Comparison of ENCODE assay signal across 8 mouse cellular contexts in genomic region chr8:70353194-70353817, GRCm38 (mm10). TPM values are rescaled to one million over a fixed set of nuclear protein-coding genes. Genes with fewer than 3 reads are reported as not detected.
DNase-seq lines count a peak whose midpoint lies in the region; ATAC-seq and TF ChIP-seq lines count a peak whose summit lies in the region.

Gene Upf1 (minus strand): TSS chr8:70353278.

- no peak for TF ChIP-seq CTCF in bone marrow, adult 2 months (IDR thresholded peaks at IDR 0.05; ENCODE audit: control insufficient read depth, insufficient read depth, low read length)
- no peak for TF ChIP-seq CTCF in midbrain, postnatal 0 days (IDR thresholded peaks at IDR 0.05)

- H3K4me1 ChIP-seq in bone marrow, adult 2 months (ENCODE audit: control insufficient read depth, insufficient read depth, low read length) = peaks cover 3% of the 10 kb centered on the region; the same call in 1 of the 2 replicates
- H3K4me1 ChIP-seq in embryonic facial prominence, embryonic 15.5 days = peaks cover 53% of the 10 kb centered on the region
- H3K4me1 ChIP-seq in limb, embryonic 14.5 days (ENCODE audit: control insufficient read depth, insufficient read depth, low read length) = peaks cover 27% of the 10 kb centered on the region
- peaks cover 16% of the 10 kb centered on the region for H3K4me1 ChIP-seq in midbrain, postnatal 0 days (ENCODE audit: insufficient read depth, low read length)

- H3K9ac ChIP-seq in embryonic facial prominence, embryonic 15.5 days = peak within 1 kb of the TSS; percentile 94
- peak within 1 kb of the TSS; percentile 93 for H3K9ac ChIP-seq in limb, embryonic 14.5 days (ENCODE audit: low read depth, low read length, severe bottlenecking)
- peak within 1 kb of the TSS; percentile 93 for H3K9ac ChIP-seq in midbrain, postnatal 0 days (replicated peaks; ENCODE audit: low read length, poor library complexity, severe bottlenecking)

- peak; percentile 72; the same call in 1 of the 2 replicates for TF ChIP-seq POLR2A in bone marrow, adult 2 months (IDR thresholded peaks at IDR 0.05; ENCODE audit: borderline replicate concordance, control insufficient read depth, low read depth, low read length)
- peak; percentile 82; the same call in 1 of the 2 replicates for TF ChIP-seq POLR2A in limb, embryonic 14.5 days (IDR thresholded peaks at IDR 0.05; ENCODE audit: borderline replicate concordance, extremely low read depth, insufficient read depth, insufficient read length)

- ATAC-seq in embryonic facial prominence, embryonic 15.5 days (ENCODE audit: insufficient number of reproducible peaks, low FRiP score, low TSS enrichment, low read depth) = peak; percentile 91
- peak; percentile 92 for ATAC-seq in limb, embryonic 14.5 days (ENCODE audit: low FRiP score, low read depth)
- peak; percentile 91 for ATAC-seq in midbrain, postnatal 0 days (ENCODE audit: low FRiP score)

- peak within 1 kb of the TSS; percentile 98 for H3K4me2 ChIP-seq in embryonic facial prominence, embryonic 15.5 days (replicated peaks)
- H3K4me2 ChIP-seq in limb, embryonic 14.5 days (replicated peaks; ENCODE audit: low read depth, low read length, severe bottlenecking) = peak within 1 kb of the TSS; percentile 95
- peak within 1 kb of the TSS; percentile 98 for H3K4me2 ChIP-seq in midbrain, postnatal 0 days (ENCODE audit: low read depth, low read length, poor library complexity, severe bottlenecking)

- DNase-seq in 416B (ENCODE audit: low read depth) = peak; percentile 98
- DNase-seq in heart, adult 8-10 months (ENCODE audit: low spot score) = peak; percentile 98
- DNase-seq in kidney, adult 9 months = peak; percentile 99
- DNase-seq in limb, embryonic 14.5 days (ENCODE audit: low spot score) = peak; percentile 97
- DNase-seq in midbrain, postnatal 0 days (ENCODE audit: low spot score) = peak; percentile 98
- peak; percentile 99 for DNase-seq in spleen, postnatal 14 days (ENCODE audit: low spot score in 2 of 2)

- peak within 1 kb of the TSS; percentile 77 for H3K4me3 ChIP-seq in bone marrow, adult 2 months (replicated peaks; ENCODE audit: control insufficient read depth, low read depth, low read length)
- peak within 1 kb of the TSS; percentile 99 for H3K4me3 ChIP-seq in embryonic facial prominence, embryonic 15.5 days (replicated peaks)
- peak within 1 kb of the TSS; percentile 99 for H3K4me3 ChIP-seq in limb, embryonic 14.5 days (replicated peaks; ENCODE audit: low read length)
- H3K4me3 ChIP-seq in midbrain, postnatal 0 days (ENCODE audit: low read depth, low read length) = peak within 1 kb of the TSS; percentile 100

- H3K36me3 ChIP-seq in embryonic facial prominence, embryonic 15.5 days = peaks cover 9% of the 10 kb centered on the region; the same call in 1 of the 2 replicates
- peaks cover 25% of the 10 kb centered on the region for H3K36me3 ChIP-seq in limb, embryonic 14.5 days (ENCODE audit: control insufficient read depth, insufficient read depth, low read length)
- peaks cover 9% of the 10 kb centered on the region for H3K36me3 ChIP-seq in midbrain, postnatal 0 days (ENCODE audit: insufficient read depth, low read length)

- no peaks in the 10 kb centered on the region for H3K27me3 ChIP-seq in embryonic facial prominence, embryonic 15.5 days
- no peaks in the 10 kb centered on the region for H3K27me3 ChIP-seq in limb, embryonic 14.5 days (ENCODE audit: control insufficient read depth, insufficient read depth, low read length)
- H3K27me3 ChIP-seq in midbrain, postnatal 0 days (ENCODE audit: insufficient read depth, low read length) = no peaks in the 10 kb centered on the region

- peak within 1 kb of the TSS; percentile 85 for H3K27ac ChIP-seq in bone marrow, adult 2 months (ENCODE audit: control insufficient read depth, insufficient read depth, low read depth, low read length, poor library complexity)
- peak within 1 kb of the TSS; percentile 91 for H3K27ac ChIP-seq in embryonic facial prominence, embryonic 15.5 days (replicated peaks)
- H3K27ac ChIP-seq in limb, embryonic 14.5 days (replicated peaks; ENCODE audit: low read depth, low read length) = peak within 1 kb of the TSS; percentile 83
- H3K27ac ChIP-seq in midbrain, postnatal 0 days (ENCODE audit: low read depth, low read length) = peak within 1 kb of the TSS; percentile 86

- no peaks in the 10 kb centered on the region for H3K9me3 ChIP-seq in embryonic facial prominence, embryonic 15.5 days (replicated peaks)
- no peaks in the 10 kb centered on the region for H3K9me3 ChIP-seq in limb, embryonic 14.5 days (ENCODE audit: control insufficient read depth, low read length)
- H3K9me3 ChIP-seq in midbrain, postnatal 0 days (ENCODE audit: low read length) = no peaks in the 10 kb centered on the region

- WGBS in bone marrow, adult 2 months = 1% methylated on average over 69 of the region's 69 CpGs
- WGBS in embryonic facial prominence, embryonic 15.5 days = under 1% methylated on average over 63 of the region's 69 CpGs
- WGBS in limb, embryonic 14.5 days = under 1% methylated on average over 40 of the region's 69 CpGs
- under 1% methylated on average over 58 of the region's 69 CpGs for whole genome bisulfite sequencing in midbrain, postnatal 0 days

RNA-seq across cellular contexts. Expression of gene Upf1, which starts in this region (rescaled TPM):
- 20.2 and 39.1 TPM in 2 replicates for polyA plus RNA-seq in bone marrow, adult 2 months (2011; ENCODE audit: insufficient read depth, insufficient read length, low replicate concordance, missing spikeins)
- 18.6 and 21.2 TPM in 2 replicates for polyA plus RNA-seq in embryonic facial prominence, embryonic 15.5 days (2015; fragmentation: Nextera tagmentation; extraction: Ambion mirVana)
- total RNA-seq in heart, adult 8-10 months (2022) = 10 to 100 TPM; 46.7 to 48.8 (median 47.5) TPM
- polyA plus RNA-seq in limb, embryonic 14.5 days (2012; rRNA removed) = 39.0 and 47.6 TPM in 2 replicates
- polyA plus RNA-seq in limb, embryonic 14.5 days (2014; fragmentation: Nextera tagmentation; extraction: Ambion mirVana) = 22.3 and 25.5 TPM in 2 replicates
- 39.6 and 45.4 TPM in 2 replicates for total RNA-seq in midbrain, postnatal 0 days (2014; rRNA removed)
- 9.1 and 9.7 TPM in 2 replicates for polyA plus RNA-seq in midbrain, postnatal 0 days (2015; fragmentation: Nextera tagmentation; extraction: Ambion mirVana)

Comparison
In these comparisons a context has a peak if more than half of its experiments do, and no peak if none do; other contexts are left out.
1. Peak in every context shown above with its lines: DNase-seq, ATAC-seq, H3K4me3 ChIP-seq and H3K27ac ChIP-seq.